Mouse (Mus musculus) embryo, embryonic 11 days (tissue): ENCODE results near the gene Zcchc10.
"Not testable (repeated sequence)": the region's sequence is repeated elsewhere in the genome, so short reads cannot be mapped to it uniquely, and the experiment has no call there.

Experiments
- DNase-seq: peaks from one replicate; pipeline ENCODE4 v3.0.0-alpha.2; 2015

The Zcchc10 gene

GRCm38 (mm10) chr11:53318041-53318440 is 6.4 kb upstream of the Zcchc10 start:
- peak; percentile 37 for DNase-seq

- DNase-seq: not testable (repeated sequence)
These were observed 5.9 kb upstream of the Zcchc10 start for GRCm38 (mm10) chr11:53318568-53318967.

- not testable (repeated sequence) for DNase-seq
These were observed 4.6 kb upstream of the Zcchc10 start for GRCm38 (mm10) chr11:53319867-53320266.

- DNase-seq: no peak
These were observed 5.8 kb downstream of the Zcchc10 start for GRCm38 (mm10) chr11:53330325-53330724.

GRCm38 (mm10) chr11:53331121-53331520 is 6.6 kb downstream of the Zcchc10 start:
- no peak for DNase-seq

- DNase-seq: no peak
These were observed 7.7 kb downstream of the Zcchc10 start for GRCm38 (mm10) chr11:53332076-53332680.

- DNase-seq: no peak
These were observed 11.2 kb downstream of the Zcchc10 start for GRCm38 (mm10) chr11:53335505-53336181.

GRCm38 (mm10) chr11:53336182-53336571 is 11.7 kb downstream of the Zcchc10 start:
- DNase-seq: no peak

- no peak for DNase-seq
These were observed 12.4 kb downstream of the Zcchc10 start for GRCm38 (mm10) chr11:53336924-53337323.

GRCm38 (mm10) chr11:53337684-53338083 is 13.2 kb downstream of the Zcchc10 start:
- no peak for DNase-seq

- DNase-seq: not testable (repeated sequence)
These were observed 16.5 kb downstream of the Zcchc10 start for GRCm38 (mm10) chr11:53341019-53341418.

- no peak for DNase-seq
These were observed 18.2 kb downstream of the Zcchc10 start for GRCm38 (mm10) chr11:53342711-53343110.

- DNase-seq: no peak
These were observed 20.8 kb downstream of the Zcchc10 start for GRCm38 (mm10) chr11:53345328-53345727.

- DNase-seq: peak; percentile 20
These were observed 21.3 kb downstream of the Zcchc10 start for GRCm38 (mm10) chr11:53345738-53346137.

- DNase-seq: peak; percentile 96
These were observed 26.1 kb downstream of the Zcchc10 start, which contains the start of gene Aff4 for GRCm38 (mm10) chr11:53350291-53351223. Gene Aff4, plus strand, starts transcription at chr11:53350833.

- peak; percentile 83 for DNase-seq
These were observed 26.9 kb downstream of the Zcchc10 start for GRCm38 (mm10) chr11:53351224-53351942.

- DNase-seq: no peak
These were observed 27.6 kb downstream of the Zcchc10 start for GRCm38 (mm10) chr11:53351943-53352590.

- DNase-seq: no peak
These were observed 34.2 kb downstream of the Zcchc10 start for GRCm38 (mm10) chr11:53358504-53359155.

GRCm38 (mm10) chr11:53367032-53367431 is 42.6 kb downstream of the Zcchc10 start:
- no peak for DNase-seq

GRCm38 (mm10) chr11:53378918-53379317 is 54.4 kb downstream of the Zcchc10 start:
- peak; percentile 3 for DNase-seq
